Mouse (Mus musculus): ENCODE measurements around the gene Cenpp. TPM values are rescaled to one million over a fixed set of nuclear protein-coding genes. Genes with fewer than 3 reads are reported as not detected.

Gene Cenpp
- 2.9 TPM for polyA plus RNA-seq (2017; shearing (Covaris generic))

GRCm38 (mm10) chr13:49652481-49653179 is at the start of gene Cenpp, which contains the start of gene Nol8:
Cenpp (minus strand) TSS chr13:49652785.
Nol8 (plus strand) TSS chr13:49653078.

GRCm38 (mm10) chr13:49681351-49682232 is 29.0 kb upstream of the Cenpp start, which contains the start of gene Iars:
Iars (plus strand) TSS chr13:49682100.

GRCm38 (mm10) chr13:49607714-49608113 is 44.9 kb downstream of the Cenpp start, which contains the start of gene Ogn:
Ogn (plus strand) TSS chr13:49608046.

GRCm38 (mm10) chr13:49581541-49582530 is 70.7 kb downstream of the Cenpp start, which contains the start of gene Omd:
Omd (plus strand) TSS chr13:49582462.

GRCm38 (mm10) chr13:49544279-49544678 is 108.3 kb downstream of the Cenpp start, which contains the start of gene Aspn:
Aspn (plus strand) TSS chr13:49544443.

GRCm38 (mm10) chr13:49504510-49504909 is 148.1 kb downstream of the Cenpp start, which contains the start of gene Ecm2:
Ecm2 (plus strand) TSS chr13:49504810.

GRCm38 (mm10) chr13:49492376-49493368 is 159.9 kb downstream of the Cenpp start, which contains the start of gene Tes3-ps:
Tes3-ps (plus strand) TSS chr13:49493318.

GRCm38 (mm10) chr13:49420754-49421605 is 231.6 kb downstream of the Cenpp start, which contains the start of gene Ippk:
Ippk (plus strand) TSS chr13:49421249.

Other genes starting within 250 kb of the Cenpp start
- gene Ippk, start 231.5 kb downstream of the Cenpp start, polyA plus RNA-seq (2017; shearing (Covaris generic)): 16.0 TPM
- gene Tes3-ps, start 159.5 kb downstream of the Cenpp start, polyA plus RNA-seq (2017; shearing (Covaris generic)): 4.7 TPM
- not detected for gene Ecm2, start 148.0 kb downstream of the Cenpp start, polyA plus RNA-seq (2017; shearing (Covaris generic))
- not detected for gene Aspn, start 108.3 kb downstream of the Cenpp start, polyA plus RNA-seq (2017; shearing (Covaris generic))
- 0.18 TPM for gene Omd, start 70.3 kb downstream of the Cenpp start, polyA plus RNA-seq (2017; shearing (Covaris generic))
- 0.33 TPM for gene Ogn, start 44.7 kb downstream of the Cenpp start, polyA plus RNA-seq (2017; shearing (Covaris generic))
- gene Nol8, start 293 bp upstream of the Cenpp start, polyA plus RNA-seq (2017; shearing (Covaris generic)): 50.7 TPM
- gene Iars, start 29.3 kb upstream of the Cenpp start, polyA plus RNA-seq (2017; shearing (Covaris generic)): 64.3 TPM
- not detected for gene Gm30302, start 146.2 kb upstream of the Cenpp start, polyA plus RNA-seq (2017; shearing (Covaris generic))